Mouse (Mus musculus) heart, embryonic 12.5 days (tissue): ENCODE measurements around the gene Adar. TPM values are rescaled to one million over a fixed set of nuclear protein-coding genes. Genes with fewer than 3 reads are reported as not detected.

ENCODE experiments used
- ATAC-seq: fragments of 200-750 bp; cut with Nextera tagmentation; 2 replicates; pipeline ENCODE4 v1.8.0; 2017; ENCODE audit warnings: moderate TSS enrichment, moderate library complexity; ENCODE audit not compliant: insufficient number of reproducible peaks, low FRiP score
- H3K27ac ChIP-seq: fragments of 300-500 bp; sonication (generic); 2 replicates; pipeline ENCODE4 v1.5.1; 2016; ENCODE audit warnings: mild to moderate bottlenecking, moderate library complexity; ENCODE audit not compliant: poor library complexity, severe bottlenecking
- H3K27me3 ChIP-seq: fragments of 300-500 bp; sonication (generic); replicated peaks from 2 replicates; pipeline ENCODE4 v1.6.1; 2016; ENCODE audit warnings: mild to moderate bottlenecking, moderate library complexity
- H3K36me3 ChIP-seq: fragments of 300-500 bp; sonication (generic); 2 replicates; pipeline ENCODE4 v1.6.1; 2016; ENCODE audit warnings: mild to moderate bottlenecking, moderate library complexity
- H3K4me1 ChIP-seq: fragments of 300-500 bp; sonication (generic); replicated peaks from 2 replicates; pipeline ENCODE4 v1.6.1; 2016; ENCODE audit warnings: mild to moderate bottlenecking
- H3K4me2 ChIP-seq: fragments of 300-500 bp; sonication (generic); 2 replicates; pipeline ENCODE4 v1.6.1; 2016; ENCODE audit warnings: mild to moderate bottlenecking, moderate library complexity
- H3K4me3 ChIP-seq: fragments of 300-500 bp; sonication (generic); 2 replicates; pipeline ENCODE4 v1.5.1; 2016; ENCODE audit warnings: mild to moderate bottlenecking
- H3K9ac ChIP-seq: fragments of 300-500 bp; sonication (generic); 2 replicates; pipeline ENCODE4 v1.6.1; 2016; ENCODE audit warnings: mild to moderate bottlenecking, moderate library complexity
- H3K9me3 ChIP-seq: fragments of 300-500 bp; sonication (generic); replicated peaks from 2 replicates; pipeline ENCODE4 v1.6.1; 2016; ENCODE audit warnings: mild to moderate bottlenecking, moderate library complexity
- WGBS: fragments of 180-500 bp; shearing (Covaris S2); methylation state at CpG from one replicate; pipeline ENCODE4 v1.1.7; 2016; 5-methylcytosine and 5-hydroxymethylcytosine counted together
- polyA plus RNA-seq: library from polyadenylated mRNA; unstranded; fragments of >200 nt; fragmentation: Nextera tagmentation; extraction: Ambion mirVana; gene quantifications from 2 replicates; pipeline ENCODE4 v1.2.1, GENCODE M21; 2016

Gene Adar
- polyA plus RNA-seq, 1 experiment from 2014 or later: 11.6 TPM

DNA sequence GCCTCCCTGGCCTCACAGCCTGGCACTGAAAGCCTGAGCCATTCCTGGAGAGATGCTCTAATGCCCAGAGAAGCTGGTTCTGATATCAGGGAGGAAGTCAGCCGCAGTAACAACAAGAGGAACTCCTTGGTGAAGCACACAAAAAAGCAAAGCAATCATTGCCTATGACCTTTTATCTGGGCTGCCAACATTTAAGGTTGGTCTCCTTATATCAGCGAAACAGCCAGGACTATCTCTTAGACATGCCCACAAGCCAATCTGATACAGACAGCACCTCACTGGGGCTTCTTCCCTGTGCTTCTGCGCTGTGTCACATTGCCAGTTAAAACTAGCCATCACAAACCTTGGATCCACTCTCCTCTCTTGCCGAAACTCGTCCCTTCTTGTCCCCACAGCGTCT, 23.7 kb downstream of the Adar start:
- Histone ChIP-seq H3K27me3 (no peaks in the 10 kb centered on the region), H3K9me3 (no peaks in the 10 kb centered on the region), H3K4me2 (no peak overlapping the region), H3K36me3 (peaks cover 71% of the 10 kb centered on the region), H3K4me1 (no peaks in the 10 kb centered on the region), H3K27ac (no peak overlapping the region), H3K4me3 (no peak overlapping the region), H3K9ac (no peak overlapping the region)
- no peak for ATAC-seq
- WGBS: 87% methylated on average over 6 of the region's 6 CpGs

DNA sequence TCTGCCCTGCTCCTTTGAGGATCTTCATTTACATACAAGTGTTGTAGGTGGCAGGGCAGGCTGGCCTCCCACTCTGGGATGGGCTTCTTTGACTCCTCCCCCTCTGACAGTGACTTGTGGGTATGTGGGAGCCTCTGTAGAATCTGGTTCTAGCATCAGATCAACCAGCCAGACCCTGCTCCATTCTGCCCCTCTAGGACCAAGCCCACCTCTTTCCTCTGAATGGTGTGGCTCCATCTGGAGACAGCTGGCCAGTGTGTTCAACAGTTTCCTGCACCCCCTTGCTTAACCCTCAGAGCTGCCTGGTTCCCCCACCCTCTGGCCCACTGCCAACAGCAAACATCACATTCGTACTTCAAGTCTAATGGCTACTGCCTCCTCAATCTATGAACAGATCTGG, 37.5 kb downstream of the Adar start:
- Histone ChIP-seq H3K4me3 (no peak overlapping the region), H3K4me1 (0 out of 2 replicates have a peak, but pooled peaks cover 4% of the 10 kb centered on the region), H3K27ac (no peak overlapping the region), H3K27me3 (no peaks in the 10 kb centered on the region), H3K9me3 (no peaks in the 10 kb centered on the region), H3K36me3 (peaks cover 50% of the 10 kb centered on the region), H3K9ac (no peak overlapping the region), H3K4me2 (no peak overlapping the region)
- WGBS: 47% methylated on average over 1 of the region's 1 CpGs
- no peak for ATAC-seq

DNA sequence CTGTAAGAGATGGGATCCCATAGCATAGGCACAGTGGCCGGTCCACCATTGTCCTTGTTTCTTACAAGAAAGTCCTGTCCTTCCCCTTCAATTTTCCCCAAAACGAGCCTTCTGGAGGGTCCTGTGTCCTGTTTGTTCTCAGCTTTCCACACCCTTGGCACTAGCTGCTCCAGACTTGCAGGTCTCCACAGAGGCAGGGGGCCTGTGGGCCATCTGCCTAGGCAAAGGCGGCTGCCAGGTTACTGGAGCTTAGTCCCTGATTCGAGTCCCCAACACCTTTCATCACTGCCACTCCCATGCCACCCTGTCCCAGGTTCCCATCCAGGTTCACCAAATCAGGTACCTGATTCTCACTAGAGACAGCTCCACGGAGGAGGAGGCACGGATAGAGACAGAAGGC, 40.5 kb downstream of the Adar start:
- Histone ChIP-seq H3K27ac (no peak overlapping the region), H3K4me3 (no peak overlapping the region)
- no peak for ATAC-seq

GRCm38 (mm10) chr3:89757851-89758250, 43.0 kb downstream of the Adar start:
- Histone ChIP-seq H3K4me3 (no peak overlapping the region), H3K4me1 (0 out of 2 replicates have a peak, but pooled peaks cover 4% of the 10 kb centered on the region)
- 59% methylated on average over 2 of the region's 2 CpGs for WGBS

More for the DNA sequence above, 40.5 kb downstream of the Adar start:
- 62% methylated on average over 6 of the region's 6 CpGs for whole genome bisulfite sequencing
- Histone ChIP-seq H3K9me3 (no peaks in the 10 kb centered on the region), H3K4me1 (0 out of 2 replicates have a peak, but pooled peaks cover 4% of the 10 kb centered on the region), H3K27me3 (peaks cover 3% of the 10 kb centered on the region), H3K36me3 (peaks cover 22% of the 10 kb centered on the region), H3K4me2 (no peak overlapping the region), H3K9ac (no peak overlapping the region)

GRCm38 (mm10) chr3:89759786-89760185, 45.0 kb downstream of the Adar start:
- WGBS: 59% methylated on average over 3 of the region's 3 CpGs
- H3K4me3 ChIP-seq: no peak overlapping the region
- no peak for ATAC-seq
- H3K4me2 ChIP-seq: no peak overlapping the region
- no peak overlapping the region for H3K9ac ChIP-seq
- H3K27me3 ChIP-seq: peaks cover 35% of the 10 kb centered on the region
- no peaks in the 10 kb centered on the region for H3K36me3 ChIP-seq
- no peak overlapping the region for H3K27ac ChIP-seq
- no peaks in the 10 kb centered on the region for H3K9me3 ChIP-seq
- H3K4me1 ChIP-seq: 0 out of 2 replicates have a peak, but pooled peaks cover 6% of the 10 kb centered on the region

More at GRCm38 (mm10) chr3:89757851-89758250, 43.0 kb downstream of the Adar start:
- H3K27me3 ChIP-seq: peaks cover 19% of the 10 kb centered on the region
- no peak for ATAC-seq
- no peak overlapping the region for H3K9ac ChIP-seq
- no peak overlapping the region for H3K4me2 ChIP-seq
- H3K36me3 ChIP-seq: no peaks in the 10 kb centered on the region
- no peak overlapping the region for H3K27ac ChIP-seq
- H3K9me3 ChIP-seq: no peaks in the 10 kb centered on the region

- H3K27me3 ChIP-seq: peaks cover 50% of the 10 kb centered on the region
- WGBS: 1% methylated on average over 36 of the region's 36 CpGs
- H3K4me1 ChIP-seq: 0 out of 2 replicates have a peak, but pooled peaks cover 2% of the 10 kb centered on the region
- no peak within 1 kb of the TSS for H3K9ac ChIP-seq
- peak; percentile 73 for ATAC-seq
- H3K4me2 ChIP-seq: peak within 1 kb of the TSS; percentile 49
- no peak within 1 kb of the TSS for H3K27ac ChIP-seq
- H3K9me3 ChIP-seq: no peaks in the 10 kb centered on the region
- H3K36me3 ChIP-seq: no peaks in the 10 kb centered on the region
- 0 out of 2 replicates have a peak within 1 kb of the TSS, but pooled peaks have one; percentile 4 for H3K4me3 ChIP-seq
These were observed 49.4 kb downstream of the Adar start, which contains the start of gene Chrnb2 for GRCm38 (mm10) chr3:89764119-89764724. Chrnb2 (minus strand) TSS chr3:89764632.

DNA sequence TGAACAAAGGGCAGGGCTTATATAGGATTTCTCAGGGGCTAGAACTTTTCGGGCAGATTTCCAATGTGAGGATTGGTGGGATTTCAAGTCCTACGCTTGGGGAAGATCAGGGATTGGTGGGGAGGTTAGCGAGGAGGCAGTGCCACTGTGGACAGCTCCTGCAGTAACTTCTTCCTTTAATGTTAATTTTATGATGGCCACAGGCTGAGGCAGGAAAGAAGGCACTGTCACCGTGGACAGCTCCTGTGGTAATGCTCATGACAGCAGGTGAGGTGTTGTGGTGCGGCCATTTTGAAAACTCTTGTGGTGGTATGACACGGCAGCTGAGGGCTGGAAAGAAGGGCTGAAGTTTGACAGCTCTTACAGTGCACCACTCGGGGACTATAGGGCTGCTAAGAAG, 54.8 kb downstream of the Adar start:
- Histone ChIP-seq H3K27ac (no peak overlapping the region), H3K4me2 (no peak overlapping the region), H3K9ac (no peak overlapping the region), H3K27me3 (peaks cover 17% of the 10 kb centered on the region; the same call in 1 of the 2 replicates), H3K4me1 (peaks cover 10% of the 10 kb centered on the region), H3K9me3 (no peaks in the 10 kb centered on the region), H3K36me3 (0 out of 2 replicates have a peak, but pooled peaks cover 2% of the 10 kb centered on the region), H3K4me3 (no peak overlapping the region)
- 67% methylated on average over 7 of the region's 7 CpGs for whole genome bisulfite sequencing
- no peak for ATAC-seq

DNA sequence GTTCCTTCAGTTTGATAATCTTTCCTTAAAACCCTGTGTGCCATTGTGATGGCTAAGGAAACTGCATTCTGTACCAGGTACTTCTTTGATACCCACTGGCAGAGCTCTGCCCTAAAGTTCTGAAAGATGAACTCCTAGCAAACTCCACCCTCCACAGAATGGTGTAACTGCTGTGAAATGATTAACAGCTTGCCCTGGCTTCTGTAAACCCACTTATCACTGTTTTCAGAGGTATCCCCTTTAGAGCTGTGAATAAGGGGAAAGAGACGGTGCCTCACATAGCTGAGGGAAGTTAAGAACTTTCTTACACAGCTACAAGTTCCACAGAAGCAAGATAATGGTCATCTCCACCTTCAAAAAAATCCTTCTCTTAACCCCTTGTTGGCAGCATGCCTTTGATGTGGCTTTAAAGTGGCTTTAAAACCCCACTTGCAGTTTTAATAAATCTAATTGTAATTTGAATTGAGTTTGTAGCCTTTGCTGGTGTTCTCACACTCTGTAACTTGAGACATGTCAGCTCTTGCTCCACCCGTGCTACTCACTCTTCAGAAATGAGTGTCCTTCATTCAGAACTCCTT, 55.7 kb downstream of the Adar start:
- Histone ChIP-seq H3K36me3 (0 out of 2 replicates have a peak, but pooled peaks cover 2% of the 10 kb centered on the region), H3K4me2 (no peak overlapping the region), H3K4me3 (no peak overlapping the region), H3K27me3 (peaks cover 8% of the 10 kb centered on the region; the same call in 1 of the 2 replicates), H3K9me3 (no peaks in the 10 kb centered on the region), H3K4me1 (peaks cover 19% of the 10 kb centered on the region), H3K27ac (no peak overlapping the region), H3K9ac (no peak overlapping the region)
- ATAC-seq: no peak
- WGBS: 43% methylated on average over 2 of the region's 2 CpGs

GRCm38 (mm10) chr3:89772588-89772967, 57.8 kb downstream of the Adar start:
- peak; percentile 59 for ATAC-seq
- no peaks in the 10 kb centered on the region for H3K27me3 ChIP-seq
- peaks cover 19% of the 10 kb centered on the region for H3K36me3 ChIP-seq

DNA sequence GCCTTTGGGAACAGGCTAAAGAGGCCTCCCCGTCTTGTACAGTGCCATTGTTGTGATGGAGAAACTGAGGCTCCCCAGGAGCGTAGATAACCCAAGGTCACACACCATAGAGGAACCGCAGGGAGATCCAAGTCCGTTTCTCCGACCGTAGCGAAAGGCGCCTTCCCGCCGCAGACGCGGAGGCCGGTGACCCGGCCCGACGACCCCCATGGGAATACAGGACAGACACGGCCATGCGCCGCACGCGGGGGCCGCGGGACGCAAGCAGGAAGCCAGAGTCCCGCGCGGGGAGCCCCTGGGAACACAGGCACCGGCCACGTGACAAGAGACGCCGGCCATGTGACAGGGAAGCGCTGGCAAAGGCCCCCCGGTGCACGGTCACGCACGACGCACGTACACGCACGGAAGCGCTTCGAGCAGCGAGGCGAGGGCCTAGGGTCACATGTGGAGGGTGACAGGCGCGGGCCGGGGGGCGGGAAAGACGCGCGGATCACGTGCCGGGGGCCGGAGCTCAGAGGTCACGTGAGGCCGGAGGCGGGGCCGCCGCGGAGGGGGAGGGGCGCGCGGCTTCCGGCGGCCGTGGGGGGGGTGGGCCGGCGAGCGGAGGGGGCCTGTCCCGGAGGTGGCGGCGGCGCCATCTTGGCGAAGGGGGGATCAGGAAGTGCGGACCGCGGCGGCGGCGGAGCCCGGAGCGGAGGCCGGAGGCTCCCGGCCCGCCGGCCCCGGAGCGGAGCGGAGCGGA, 58.3 kb downstream of the Adar start, which contains the start of gene Ube2q1:
Ube2q1 (plus strand) TSS at position 649 of the 742 bp plus-strand sequence.
- peaks cover 26% of the 10 kb centered on the region for H3K4me1 ChIP-seq
- WGBS: 1% methylated on average over 68 of the region's 90 CpGs
- H3K27me3 ChIP-seq: no peaks in the 10 kb centered on the region
- peak within 1 kb of the TSS; percentile 99 for H3K9ac ChIP-seq
- H3K4me3 ChIP-seq: peak within 1 kb of the TSS; percentile 99
- peak within 1 kb of the TSS; percentile 81 for H3K4me2 ChIP-seq
- peak; percentile 95 for ATAC-seq
- no peaks in the 10 kb centered on the region for H3K9me3 ChIP-seq
- peaks cover 23% of the 10 kb centered on the region for H3K36me3 ChIP-seq
- H3K27ac ChIP-seq: peak within 1 kb of the TSS; percentile 99

More at GRCm38 (mm10) chr3:89772588-89772967, 57.8 kb downstream of the Adar start:
- Histone ChIP-seq H3K27ac (peak overlapping the region; percentile 99), H3K4me1 (peaks cover 26% of the 10 kb centered on the region), H3K4me2 (peak overlapping the region; percentile 81), H3K9me3 (no peaks in the 10 kb centered on the region), H3K9ac (peak overlapping the region; percentile 99), H3K4me3 (peak overlapping the region; percentile 99)
- WGBS: 4% methylated on average over 17 of the region's 17 CpGs

GRCm38 (mm10) chr3:89773740-89774211, 59.0 kb downstream of the Adar start:
- Histone ChIP-seq H3K4me2 (peak overlapping the region; percentile 81), H3K4me1 (peaks cover 26% of the 10 kb centered on the region), H3K36me3 (peaks cover 29% of the 10 kb centered on the region), H3K27me3 (no peaks in the 10 kb centered on the region), H3K27ac (peak overlapping the region; percentile 99), H3K9ac (peak overlapping the region; percentile 99), H3K9me3 (no peaks in the 10 kb centered on the region), H3K4me3 (peak overlapping the region; percentile 99)
- ATAC-seq: peak; percentile 63
- 0% methylated on average over 25 of the region's 37 CpGs for WGBS
